Mouse (Mus musculus): ENCODE results near the gene Dchs2.

- TF ChIP-seq CTCF (IDR thresholded peaks at IDR 0.05; ENCODE audit: low read depth) (no peak), EP300 (IDR thresholded peaks at IDR 0.05; ENCODE audit: low read depth) (no peak)
These were observed 142.5 kb downstream of the Dchs2 start for GRCm38 (mm10) chr3:83270228-83270627.

Data from heart, postnatal 0 days (tissue).